Mouse (Mus musculus) gastrocnemius, adult 2 months (tissue): Measurements from ENCODE around the gene Trap1. TPM values are rescaled to one million over a fixed set of nuclear protein-coding genes. Genes with fewer than 3 reads are reported as not detected.
"Not testable (repeated sequence)": the region's sequence is repeated elsewhere in the genome, so short reads cannot be mapped to it uniquely, and the experiment has no call there.

ENCODE experiments used
- DNase-seq: peaks from one replicate; pipeline ENCODE4 v3.0.0; 2022
- H3K27ac ChIP-seq: fragments of 200-600 bp; 2 replicates; pipeline ENCODE4 v1.8.1; 2022; ENCODE audit warnings: mild to moderate bottlenecking
- H3K4me3 ChIP-seq: fragments of 200-600 bp; 2 replicates; pipeline ENCODE4 v1.8.1; 2022; ENCODE audit warnings: mild to moderate bottlenecking, moderate library complexity
- CTCF ChIP-seq: fragments of 200-600 bp; IDR thresholded peaks from 2 replicates; pipeline ENCODE4 v1.8.1; 2022; ENCODE audit warnings: antibody characterized with exemption, mild to moderate bottlenecking, moderate library complexity
- intact Hi-C: fragments of 180-260 bp; cut with DNase I; formaldehyde crosslinking; loops from one replicate; pipeline ENCODE4 v1.15.1; 2025
- microRNA-seq: library from miRNA; unstranded; fragments of <30 nt; microRNA quantifications from one replicate; pipeline ENCODE4 v1.2.0, GENCODE M21; 2021
- total RNA-seq, 2 experiments: library from RNA; stranded (reverse); gene quantifications; 2 replicates each; pipeline ENCODE4 v1.2.3; 2021

Trap1 gene
- total RNA-seq, 2 experiments from 2014 or later = 118 to 132 TPM

- H3K4me3 ChIP-seq = no peak overlapping the region
- TF ChIP-seq CTCF = no peak
- peak overlapping the region; percentile 53 for H3K27ac ChIP-seq
- DNase-seq = no peak
- intact Hi-C loops = no loop called here
These were observed 46.0 kb downstream of the Trap1 start for GRCm38 (mm10) chr16:4031441-4032274.

GRCm38 (mm10) chr16:4030501-4030900 lies 47.1 kb downstream of the Trap1 start:
- intact Hi-C loops = no loop called here
- Histone ChIP-seq H3K27ac (no peak overlapping the region), H3K4me3 (no peak overlapping the region)
- no peak for TF ChIP-seq CTCF
- no peak for DNase-seq

GRCm38 (mm10) chr16:4029371-4029841 lies 48.2 kb downstream of the Trap1 start:
- Histone ChIP-seq H3K27ac (no peak overlapping the region), H3K4me3 (no peak overlapping the region)
- TF ChIP-seq CTCF = no peak
- DNase-seq = no peak
- intact Hi-C loops = no loop called here

GRCm38 (mm10) chr16:4027211-4027610 lies 50.4 kb downstream of the Trap1 start:
- DNase-seq = no peak
- H3K4me3 ChIP-seq = no peak overlapping the region
- no peak overlapping the region for H3K27ac ChIP-seq
- intact Hi-C loops = no loop called here
- TF ChIP-seq CTCF = no peak

- no peak for DNase-seq
- TF ChIP-seq CTCF = no peak
- Histone ChIP-seq H3K27ac (no peak overlapping the region), H3K4me3 (no peak overlapping the region)
- intact Hi-C loops = no loop called here
These were observed 51.0 kb downstream of the Trap1 start for GRCm38 (mm10) chr16:4026672-4027071.

GRCm38 (mm10) chr16:4022719-4023118 lies 54.9 kb downstream of the Trap1 start:
- no peak overlapping the region for H3K4me3 ChIP-seq
- no peak for DNase-seq
- TF ChIP-seq CTCF = no peak
- intact Hi-C loops = no loop called here
- no peak overlapping the region for H3K27ac ChIP-seq

GRCm38 (mm10) chr16:4021241-4021640 lies 56.4 kb downstream of the Trap1 start:
- no peak for DNase-seq
- intact Hi-C loops = no loop called here
- no peak for TF ChIP-seq CTCF
- H3K4me3 ChIP-seq = no peak overlapping the region
- H3K27ac ChIP-seq = no peak overlapping the region

- H3K4me3 ChIP-seq, intact Hi-C loops, H3K27ac ChIP-seq, DNase-seq: not testable (repeated sequence)
These were observed 60.2 kb downstream of the Trap1 start for GRCm38 (mm10) chr16:4017466-4017865.

GRCm38 (mm10) chr16:4016786-4017185 lies 60.8 kb downstream of the Trap1 start:
- intact Hi-C loops, H3K27ac ChIP-seq, DNase-seq, H3K4me3 ChIP-seq: not testable (repeated sequence)

GRCm38 (mm10) chr16:4014040-4014668 lies 63.5 kb downstream of the Trap1 start:
- TF ChIP-seq CTCF = no peak
- intact Hi-C loops = no loop called here
- DNase-seq = no peak
- Histone ChIP-seq H3K4me3 (no peak overlapping the region), H3K27ac (no peak overlapping the region)

- H3K4me3 ChIP-seq = no peak overlapping the region
- TF ChIP-seq CTCF = no peak
- DNase-seq = no peak
- intact Hi-C loops = no loop called here
- no peak overlapping the region for H3K27ac ChIP-seq
These were observed 64.6 kb downstream of the Trap1 start for GRCm38 (mm10) chr16:4012882-4013570.

GRCm38 (mm10) chr16:4003489-4004398 lies 73.9 kb downstream of the Trap1 start, which contains the start of gene Slx4:
Slx4 (minus strand) TSS chr16:4003770.
- Histone ChIP-seq H3K4me3 (peak within 1 kb of the TSS; percentile 92), H3K27ac (peak within 1 kb of the TSS; percentile 96)
- intact Hi-C loops = loop anchor here (2.0 to 10.0 kb wide), 3 partner anchors 95 to 259 kb away; partner anchors contain the start of genes 1700037C18Rik, Cluap1, Zfp174 and Zfp263
- peak; percentile 96 for DNase-seq
- peak; percentile 48 for TF ChIP-seq CTCF

Small RNA genes lying within 50 kb of the gene (microRNA-seq; reads per million reads assigned to microRNA genes)
- not detected for gene Gm23413

Other genes with a start within 250 kb of the Trap1 start
- gene Olfr15, start 246.9 kb downstream of the Trap1 start, total RNA-seq = not detected
- gene Zfp174, start 230.6 kb downstream of the Trap1 start, total RNA-seq = 1 to 10 TPM; 1.5 to 1.7 TPM
- gene Naa60, start 205.5 kb downstream of the Trap1 start, total RNA-seq = 10 to 100 TPM; 29.7 to 45.7 TPM
- 1 to 10 TPM; 6.3 to 6.6 TPM for gene Zfp597, start 193.3 kb downstream of the Trap1 start, total RNA-seq
- gene Gm20695, start 193.2 kb downstream of the Trap1 start, total RNA-seq = under 1 TPM in 1 of 2 experiments, not detected in 1; 0.31 TPM
- 1 to 10 TPM; 1.9 to 2.0 TPM for gene 1700037C18Rik, start 169.1 kb downstream of the Trap1 start, total RNA-seq
- gene Cluap1, start 169.0 kb downstream of the Trap1 start, total RNA-seq = 1 to 10 TPM; 8.0 to 9.1 TPM
- gene Nlrc3, start 101.2 kb downstream of the Trap1 start, total RNA-seq = 1 to 10 TPM; 1.6 to 4.4 TPM
- gene Slx4, start 74.1 kb downstream of the Trap1 start, total RNA-seq = 1 to 10 TPM; 8.1 to 10.0 TPM
- gene Dnase1, start 40.9 kb downstream of the Trap1 start, total RNA-seq = under 1 TPM in 1 of 2 experiments, not detected in 1; 0.82 TPM
- gene Crebbp, start 136.2 kb upstream of the Trap1 start, total RNA-seq = 10 to 100 TPM; 40.5 to 41.6 TPM